Mouse (Mus musculus): Measurements from ENCODE around the gene Vmn2r98. TPM values are rescaled to one million over a fixed set of nuclear protein-coding genes. Genes with fewer than 3 reads are reported as not detected.

Gene Vmn2r98
- not detected for polyA plus RNA-seq (2014; fragmentation: Illumina TruSeq; extraction: RNeasy Lipid Tissue Mini Kit (QIAGEN cat#74804); ENCODE audit: low read depth, low replicate concordance)

DNA sequence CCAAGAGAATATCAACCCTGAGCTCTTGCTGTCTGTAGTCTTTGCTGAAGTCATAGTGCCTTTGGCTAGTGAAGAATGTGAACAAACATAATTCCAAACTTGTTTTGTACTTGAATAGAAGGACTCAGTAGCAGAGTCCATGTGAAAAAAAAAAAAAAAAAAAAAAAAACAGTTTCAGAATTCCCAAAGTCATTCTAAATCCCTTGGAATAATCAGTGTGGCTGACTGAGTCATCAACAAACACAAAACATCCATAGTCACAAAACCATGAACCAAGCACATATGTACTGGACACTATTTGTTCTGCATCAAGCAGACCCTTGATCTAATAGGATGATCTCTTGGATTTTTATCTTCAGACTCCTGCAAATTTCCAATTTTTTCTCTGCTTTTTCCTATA lies at the start of gene Vmn2r98:
Gene Vmn2r98, plus strand, starts transcription at position 301 of the 400 bp plus-strand sequence.

Other genes with a start within 250 kb of the Vmn2r98 start
- not detected for gene Vmn2r97, start 139.2 kb upstream of the Vmn2r98 start, polyA plus RNA-seq (2014; fragmentation: Illumina TruSeq; extraction: RNeasy Lipid Tissue Mini Kit (QIAGEN cat#74804); ENCODE audit: low read depth, low replicate concordance)